Mouse (Mus musculus) frontal cortex, postnatal 36 days (tissue): ENCODE measurements around the gene Vav1.

Source experiments
- DNase-seq, 2 experiments: peaks; one replicate each; pipeline ENCODE4 v3.0.0; 2022; ENCODE audit warnings: low spot score in 2 of 2

Gene Vav1

GRCm38 (mm10) chr17:57278943-57279590 is at the start of gene Vav1:
TSS of gene Vav1 (plus strand) at chr17:57279100.
- no peak for DNase-seq

GRCm38 (mm10) chr17:57229851-57230727 is 48.8 kb upstream of the Vav1 start:
- no peak for DNase-seq

GRCm38 (mm10) chr17:57230728-57231125 is 48.2 kb upstream of the Vav1 start:
- no peak for DNase-seq

- no peak for DNase-seq
Observed at GRCm38 (mm10) chr17:57231321-57231771, 47.6 kb upstream of the Vav1 start.

DNA sequence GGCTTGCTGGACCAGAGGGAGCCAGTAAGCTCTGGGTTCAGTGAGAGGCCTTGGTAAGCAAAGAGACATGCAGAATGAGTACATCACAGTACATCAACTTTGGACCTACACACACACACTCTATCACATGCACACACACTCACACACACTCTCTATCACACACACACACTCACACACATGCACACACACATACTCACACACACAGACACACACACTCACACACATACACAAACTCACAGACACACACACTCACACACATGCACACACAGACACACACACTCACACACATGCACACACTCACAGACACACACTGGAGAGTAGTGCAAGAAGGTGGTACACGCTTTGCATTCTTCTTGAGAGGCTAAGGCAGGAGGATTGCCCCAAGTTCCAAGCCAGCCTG is 46.7 kb upstream of the Vav1 start:
- DNase-seq: no peak

DNA sequence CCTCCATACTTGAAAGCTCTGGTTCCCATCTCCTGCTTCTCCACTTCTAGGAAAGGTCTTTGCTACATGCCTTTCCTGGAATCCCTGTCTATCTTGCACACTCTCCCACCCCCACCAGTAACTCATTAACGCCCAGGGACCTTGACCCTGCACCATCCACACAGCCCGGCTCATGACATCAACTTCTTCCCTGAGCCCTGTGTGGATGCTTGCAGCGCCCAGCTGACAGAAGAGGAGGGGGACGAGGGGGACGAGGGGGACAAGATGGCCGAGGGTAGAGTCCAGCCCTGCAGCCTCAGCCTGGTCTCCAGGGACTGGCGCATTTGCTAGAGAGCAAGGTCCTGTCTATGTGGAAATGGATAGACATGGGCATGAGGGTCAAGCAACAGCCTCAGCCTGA is 45.9 kb upstream of the Vav1 start:
- DNase-seq: no peak

- no peak for DNase-seq
Observed at GRCm38 (mm10) chr17:57234254-57234928, 44.5 kb upstream of the Vav1 start.

- DNase-seq: no peak
Observed at GRCm38 (mm10) chr17:57235803-57236202, 43.1 kb upstream of the Vav1 start.

GRCm38 (mm10) chr17:57237181-57237580 is 41.7 kb upstream of the Vav1 start:
- no peak for DNase-seq

- no peak for DNase-seq
Observed at GRCm38 (mm10) chr17:57243650-57244370, 35.1 kb upstream of the Vav1 start.

- DNase-seq: no peak
Observed at GRCm38 (mm10) chr17:57245311-57245929, 33.5 kb upstream of the Vav1 start.

DNA sequence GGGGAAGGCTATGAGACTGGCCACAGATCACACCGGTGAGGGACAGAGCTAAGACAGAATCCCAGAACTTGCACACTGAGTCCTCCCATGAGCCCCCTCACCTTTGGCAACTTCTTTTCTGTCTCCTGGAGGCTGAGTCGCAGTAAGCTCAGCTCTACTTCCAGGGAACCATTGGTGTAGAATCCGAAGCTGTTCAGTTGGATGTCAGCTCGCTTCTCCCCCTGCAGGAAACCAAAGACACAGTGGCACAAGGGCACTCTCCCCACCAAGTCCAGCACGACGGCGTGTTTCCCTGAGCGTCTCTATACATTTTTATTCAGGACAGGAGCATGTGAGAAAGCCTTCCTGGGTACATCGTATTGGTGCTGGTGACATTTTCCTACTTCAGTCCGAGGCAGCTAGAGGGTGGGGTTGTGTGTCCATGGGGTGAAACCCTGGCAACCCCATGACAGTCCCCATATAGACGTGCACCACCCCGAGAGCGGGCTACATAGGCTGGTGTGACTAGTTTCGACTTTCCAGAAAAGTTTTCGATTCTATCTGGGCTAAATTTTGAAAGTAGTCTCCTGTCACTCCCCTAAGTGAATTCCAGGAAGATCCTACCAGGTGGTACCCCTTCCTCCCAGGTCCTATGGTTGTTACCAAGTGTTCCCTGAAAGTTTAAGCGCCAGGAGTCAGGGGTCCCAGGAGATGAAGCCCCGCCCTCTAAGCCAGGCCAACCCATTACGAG is 32.1 kb upstream of the Vav1 start:
- peak in 1 of 2 experiments; percentile 7 for DNase-seq

DNA sequence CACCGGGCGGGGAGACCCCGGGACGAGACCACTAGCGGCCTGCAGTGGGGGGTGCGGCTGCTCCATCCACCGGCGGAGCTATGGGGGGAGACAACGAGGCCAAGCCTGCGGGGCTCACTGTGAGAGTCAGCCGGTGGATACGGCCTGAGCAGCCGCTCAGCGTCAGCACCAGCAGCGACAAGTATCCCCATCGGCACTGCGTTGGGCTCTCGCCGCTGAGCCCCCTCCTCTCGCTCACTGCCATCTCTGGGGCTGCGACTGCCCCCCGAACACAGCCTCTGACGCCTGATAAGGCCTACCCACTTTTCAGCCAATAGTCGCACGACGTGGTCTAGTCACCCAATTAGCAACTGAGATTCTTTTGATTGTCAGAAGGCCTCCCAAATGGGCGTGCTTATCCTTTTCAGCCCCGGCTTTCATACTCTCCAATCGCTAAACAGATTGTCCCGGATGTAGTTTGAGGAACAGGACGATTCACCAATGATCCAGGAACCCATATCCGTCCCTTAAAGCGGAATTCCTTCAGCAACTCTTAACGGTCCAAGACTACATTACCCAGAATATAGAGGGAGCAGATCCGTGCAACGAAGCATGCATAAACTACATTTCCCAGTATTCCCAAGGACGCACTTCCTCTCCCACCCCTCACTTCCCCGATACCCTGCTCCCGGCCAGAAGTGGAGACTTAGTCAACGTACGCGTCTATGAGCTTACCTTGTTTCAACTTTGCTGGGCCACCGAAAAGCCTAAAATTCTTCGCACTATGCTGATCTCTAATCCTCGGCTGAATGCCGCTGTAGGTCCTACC is 31.3 kb upstream of the Vav1 start:
- DNase-seq: peak; percentile 93 to 98

DNA sequence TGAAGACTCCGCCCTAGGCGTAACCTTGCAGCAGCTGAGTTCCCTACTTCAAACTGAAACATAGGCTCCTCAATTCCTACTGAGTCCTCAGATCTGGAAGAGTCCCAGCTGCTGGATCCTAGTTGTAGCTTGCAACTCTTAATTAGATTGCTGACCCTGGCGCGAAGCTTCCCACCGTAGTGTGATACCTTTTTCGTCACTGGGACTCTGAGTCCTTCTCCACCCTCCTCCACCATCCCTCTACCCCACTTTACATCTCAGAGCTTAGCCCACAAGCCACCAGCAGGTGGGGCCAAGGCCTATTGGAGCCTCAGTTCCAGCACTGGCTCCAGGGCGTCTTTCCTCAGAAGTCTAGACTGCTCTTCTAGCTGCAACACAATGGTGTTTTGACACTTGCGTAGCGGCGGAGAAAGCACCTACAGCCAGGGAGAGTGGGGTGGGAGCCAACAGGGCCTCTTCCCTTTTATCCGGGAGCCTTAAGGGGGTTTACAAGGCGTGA is 30.6 kb upstream of the Vav1 start, which contains the start of gene Gpr108:
Gpr108 (minus strand) TSS at position 246 of the 499 bp plus-strand sequence.
- peak; percentile 83 to 88 for DNase-seq

- DNase-seq: no peak
Observed at GRCm38 (mm10) chr17:57248771-57249170, 30.1 kb upstream of the Vav1 start.

GRCm38 (mm10) chr17:57249186-57250181 is 29.4 kb upstream of the Vav1 start, which contains the start of gene Trip10:
TSS of gene Trip10 (plus strand) at chr17:57249455.
- peak; percentile 82 to 84 for DNase-seq

- peak in 1 of 2 experiments; percentile 24 for DNase-seq
Observed at GRCm38 (mm10) chr17:57250461-57251160, 28.3 kb upstream of the Vav1 start.
